Mouse (Mus musculus) limb, embryonic 11.5 days (tissue): ENCODE data around the gene Slc35d1. TPM values are rescaled to one million over a fixed set of nuclear protein-coding genes. Genes with fewer than 3 reads are reported as not detected.

ENCODE experiments used
- ATAC-seq: fragments of 200-750 bp; cut with Nextera tagmentation; 2 replicates; pipeline ENCODE4 v1.8.0; 2017; ENCODE audit warnings: low read depth; ENCODE audit not compliant: insufficient number of reproducible peaks, low FRiP score, low TSS enrichment
- DNase-seq: peaks from one replicate; pipeline ENCODE4 v3.0.0-alpha.2; 2015; ENCODE audit warnings: low spot score
- H3K27ac ChIP-seq: fragments of 300-500 bp; sonication (generic); replicated peaks from 2 replicates; pipeline ENCODE4 v1.5.1; 2014; ENCODE audit warnings: low read depth, mild to moderate bottlenecking, low read length
- H3K27me3 ChIP-seq: fragments of 300-500 bp; sonication (generic); 2 replicates; pipeline ENCODE4 v1.6.1; 2014; ENCODE audit warnings: mild to moderate bottlenecking, low read length, mixed read lengths; ENCODE audit not compliant: control insufficient read depth, insufficient read depth
- H3K36me3 ChIP-seq: fragments of 300-500 bp; sonication (generic); 2 replicates; pipeline ENCODE4 v1.6.1; 2014; ENCODE audit warnings: mild to moderate bottlenecking, low read length, moderate library complexity, mixed read lengths; ENCODE audit not compliant: control insufficient read depth, insufficient read depth
- H3K4me1 ChIP-seq: fragments of 300-500 bp; sonication (generic); 2 replicates; pipeline ENCODE4 v1.6.1; 2014; ENCODE audit warnings: low read length, mixed read lengths; ENCODE audit not compliant: control insufficient read depth, insufficient read depth
- H3K4me2 ChIP-seq: fragments of 300-500 bp; sonication (generic); 2 replicates; pipeline ENCODE4 v1.6.1; 2014; ENCODE audit warnings: low read depth, mild to moderate bottlenecking, moderate library complexity; ENCODE audit not compliant: severe bottlenecking
- H3K4me3 ChIP-seq: fragments of 300-500 bp; sonication (generic); 2 replicates; pipeline ENCODE4 v1.5.1; 2014; ENCODE audit warnings: low read depth, low read length
- H3K9ac ChIP-seq: fragments of 300-500 bp; sonication (generic); 2 replicates; pipeline ENCODE4 v1.6.1; 2014; ENCODE audit warnings: mild to moderate bottlenecking, low read length
- H3K9me3 ChIP-seq: fragments of 300-500 bp; sonication (generic); 2 replicates; pipeline ENCODE4 v1.6.1; 2016; ENCODE audit warnings: low read length; ENCODE audit not compliant: control insufficient read depth
- WGBS: fragments of 180-500 bp; shearing (Covaris S2); extraction: QIAGEN DNeasy Blood & Tissue Kit; methylation state at CpG from one replicate; pipeline ENCODE4 v1.1.7; 2014; 5-methylcytosine and 5-hydroxymethylcytosine counted together
- polyA plus RNA-seq: library from polyadenylated mRNA; unstranded; fragments of >200 nt; fragmentation: Nextera tagmentation; extraction: Ambion mirVana; gene quantifications from 2 replicates; pipeline ENCODE4 v1.2.1, GENCODE M21; 2014

Gene Slc35d1
- polyA plus RNA-seq, 1 experiment from 2014 or later = 11.3 TPM

GRCm38 (mm10) chr4:103136946-103137345, 78.0 kb downstream of the Slc35d1 start:
- Histone ChIP-seq H3K9ac (no peak overlapping the region), H3K4me1 (no peaks in the 10 kb centered on the region), H3K36me3 (peaks cover 8% of the 10 kb centered on the region; the same call in 1 of the 2 replicates), H3K27ac (no peak overlapping the region), H3K9me3 (no peaks in the 10 kb centered on the region), H3K4me2 (no peak overlapping the region), H3K4me3 (no peak overlapping the region), H3K27me3 (no peaks in the 10 kb centered on the region)
- 81% methylated on average over 1 of the region's 1 CpGs for WGBS
- ATAC-seq = no peak
- no peak for DNase-seq

- Histone ChIP-seq H3K9ac (no peak overlapping the region), H3K4me2 (no peak overlapping the region), H3K4me3 (no peak overlapping the region), H3K4me1 (no peaks in the 10 kb centered on the region), H3K36me3 (no peaks in the 10 kb centered on the region; the same call in 1 of the 2 replicates), H3K27me3 (no peaks in the 10 kb centered on the region), H3K27ac (no peak overlapping the region), H3K9me3 (no peaks in the 10 kb centered on the region)
- DNase-seq (no peak), ATAC-seq (no peak)
- 88% methylated on average over 4 of the region's 4 CpGs for WGBS
Observed at GRCm38 (mm10) chr4:103126533-103126932, 88.4 kb downstream of the Slc35d1 start.

GRCm38 (mm10) chr4:103123606-103124005, 91.4 kb downstream of the Slc35d1 start:
- Histone ChIP-seq H3K4me2 (no peak overlapping the region), H3K27ac (no peak overlapping the region), H3K4me1 (peaks cover 5% of the 10 kb centered on the region; the same call in 1 of the 2 replicates), H3K27me3 (no peaks in the 10 kb centered on the region), H3K9me3 (no peaks in the 10 kb centered on the region), H3K9ac (no peak overlapping the region), H3K36me3 (no peaks in the 10 kb centered on the region; the same call in 1 of the 2 replicates), H3K4me3 (no peak overlapping the region)
- DNase-seq (no peak), ATAC-seq (no peak)

GRCm38 (mm10) chr4:103123086-103123485, 91.9 kb downstream of the Slc35d1 start:
- H3K4me3 ChIP-seq = no peak overlapping the region
- DNase-seq = no peak
- ATAC-seq = no peak
- no peaks in the 10 kb centered on the region for H3K9me3 ChIP-seq
- no peak overlapping the region for H3K9ac ChIP-seq
- H3K27ac ChIP-seq = no peak overlapping the region
- H3K4me1 ChIP-seq = peaks cover 5% of the 10 kb centered on the region; the same call in 1 of the 2 replicates
- H3K4me2 ChIP-seq = no peak overlapping the region
- no peaks in the 10 kb centered on the region for H3K27me3 ChIP-seq
- WGBS = 76% methylated on average over 2 of the region's 2 CpGs
- H3K36me3 ChIP-seq = no peaks in the 10 kb centered on the region; the same call in 1 of the 2 replicates

GRCm38 (mm10) chr4:103120874-103121389, 94.0 kb downstream of the Slc35d1 start:
- DNase-seq (no peak), ATAC-seq (no peak)
- WGBS = 92% methylated on average over 9 of the region's 9 CpGs
- no peaks in the 10 kb centered on the region for H3K9me3 ChIP-seq
- H3K9ac ChIP-seq = no peak overlapping the region
- no peak overlapping the region for H3K4me3 ChIP-seq
- H3K27me3 ChIP-seq = no peaks in the 10 kb centered on the region
- peaks cover 5% of the 10 kb centered on the region; the same call in 1 of the 2 replicates for H3K4me1 ChIP-seq
- H3K36me3 ChIP-seq = no peaks in the 10 kb centered on the region; the same call in 1 of the 2 replicates
- peak overlapping the region; percentile 49; the same call in 1 of the 2 replicates for H3K4me2 ChIP-seq
- H3K27ac ChIP-seq = no peak overlapping the region

Other genes starting within 250 kb of the Slc35d1 start
- 0.14 and 0.37 TPM in 2 replicates for gene Tctex1d1, start 236.6 kb downstream of the Slc35d1 start, polyA plus RNA-seq
- gene Insl5, start 188.3 kb downstream of the Slc35d1 start, polyA plus RNA-seq = 0.27 TPM in 1 of 2 replicates, not detected in the other
- 43.0 and 46.3 TPM in 2 replicates for gene Mier1, start 100.8 kb downstream of the Slc35d1 start, polyA plus RNA-seq
- gene Wdr78, start 100.6 kb downstream of the Slc35d1 start, polyA plus RNA-seq = 4.0 and 4.7 TPM in 2 replicates
- not detected in 2 replicates for gene 4921539E11Rik, start 75.7 kb upstream of the Slc35d1 start, polyA plus RNA-seq
- gene Oma1, start 98.6 kb upstream of the Slc35d1 start, polyA plus RNA-seq = 16.9 and 17.9 TPM in 2 replicates